Mouse (Mus musculus): ENCODE measurements around the gene Robo3. TPM values are rescaled to one million over a fixed set of nuclear protein-coding genes. Genes with fewer than 3 reads are reported as not detected.

Robo3 gene
- polyA plus RNA-seq, 1 experiment from 2014 or later, result not detected

- H3K9me3 ChIP-seq, result no peaks in the 10 kb centered on the region
- 0% methylated on average over 3 of the region's 3 CpGs for WGBS
- H3K27me3 ChIP-seq, result peaks cover 94% of the 10 kb centered on the region
- ATAC-seq (ENCODE audit: insufficient number of reproducible peaks, insufficient read depth, low FRiP score, low TSS enrichment, low read depth), result no peak
- H3K4me3 ChIP-seq (replicated peaks), result no peak overlapping the region
- no peak overlapping the region for H3K27ac ChIP-seq
- H3K4me1 ChIP-seq (replicated peaks), result peaks cover 31% of the 10 kb centered on the region
- H3K9ac ChIP-seq (replicated peaks), result no peak overlapping the region
- H3K4me2 ChIP-seq, result no peak overlapping the region
- no peaks in the 10 kb centered on the region for H3K36me3 ChIP-seq
Measured at GRCm38 (mm10) chr9:37454991-37455390, 21.9 kb upstream of the Robo3 start.

DNA sequence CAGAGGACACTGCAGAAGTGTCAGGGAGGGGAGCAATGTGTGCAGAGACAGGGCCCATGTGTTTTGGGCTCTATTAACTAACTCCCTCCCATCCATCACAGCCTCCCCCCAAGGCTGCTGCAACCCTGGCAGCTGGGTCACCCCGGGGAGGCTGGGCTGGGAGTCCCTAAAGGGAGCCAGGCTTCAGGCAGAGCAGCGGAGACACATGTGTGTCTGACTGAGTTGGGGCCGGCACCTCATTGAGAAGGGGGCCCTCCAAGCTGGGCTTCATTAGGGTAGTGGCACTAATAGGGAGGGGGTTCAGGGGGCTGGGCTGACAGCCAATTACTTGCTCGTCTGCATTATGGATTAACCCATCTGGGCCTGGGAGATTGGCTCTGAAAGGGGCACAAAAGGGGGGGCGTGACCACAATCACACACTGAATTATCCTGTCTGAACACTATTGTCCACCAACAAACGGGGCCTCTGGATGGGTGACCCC is 21.0 kb upstream of the Robo3 start:
- no peak for ATAC-seq (ENCODE audit: insufficient number of reproducible peaks, insufficient read depth, low FRiP score, low TSS enrichment, low read depth)

DNA sequence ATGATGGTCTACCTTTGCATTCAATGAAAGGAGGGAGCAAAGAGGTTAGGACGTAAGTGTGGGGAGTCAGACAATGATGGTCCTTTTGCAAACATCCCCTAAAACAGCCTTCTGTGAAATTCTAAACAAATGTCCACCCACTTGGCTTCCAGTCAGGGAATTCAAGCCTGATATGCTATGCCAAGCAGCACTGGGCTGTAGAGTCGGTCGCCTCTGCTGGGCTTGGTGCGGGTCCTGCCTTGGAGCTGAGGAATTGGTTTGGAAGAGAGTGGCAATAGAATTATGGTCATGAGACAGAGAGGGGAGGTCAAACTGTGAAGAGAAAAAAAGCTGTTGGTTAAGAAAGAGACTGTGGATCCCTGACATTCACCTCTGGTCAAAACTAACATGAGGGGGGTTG is 20.3 kb upstream of the Robo3 start:
- ATAC-seq (ENCODE audit: insufficient number of reproducible peaks, insufficient read depth, low FRiP score, low TSS enrichment, low read depth), result no peak
- H3K27me3 ChIP-seq, result peaks cover 81% of the 10 kb centered on the region
- no peaks in the 10 kb centered on the region for H3K9me3 ChIP-seq
- WGBS, result 33% methylated on average over 4 of the region's 4 CpGs
- no peaks in the 10 kb centered on the region for H3K36me3 ChIP-seq
- H3K27ac ChIP-seq, result no peak overlapping the region
- H3K4me1 ChIP-seq (replicated peaks), result peaks cover 27% of the 10 kb centered on the region
- no peak overlapping the region for H3K4me3 ChIP-seq (replicated peaks)
- no peak overlapping the region for H3K4me2 ChIP-seq
- no peak overlapping the region for H3K9ac ChIP-seq (replicated peaks)

More for the DNA sequence above, 21.0 kb upstream of the Robo3 start:
- Histone ChIP-seq H3K27ac (no peak overlapping the region), H3K4me3 (replicated peaks) (no peak overlapping the region), H3K9me3 (no peaks in the 10 kb centered on the region), H3K27me3 (peaks cover 86% of the 10 kb centered on the region), H3K9ac (replicated peaks) (no peak overlapping the region), H3K36me3 (no peaks in the 10 kb centered on the region), H3K4me1 (replicated peaks) (peaks cover 27% of the 10 kb centered on the region), H3K4me2 (no peak overlapping the region)
- WGBS, result 7% methylated on average over 6 of the region's 6 CpGs

DNA sequence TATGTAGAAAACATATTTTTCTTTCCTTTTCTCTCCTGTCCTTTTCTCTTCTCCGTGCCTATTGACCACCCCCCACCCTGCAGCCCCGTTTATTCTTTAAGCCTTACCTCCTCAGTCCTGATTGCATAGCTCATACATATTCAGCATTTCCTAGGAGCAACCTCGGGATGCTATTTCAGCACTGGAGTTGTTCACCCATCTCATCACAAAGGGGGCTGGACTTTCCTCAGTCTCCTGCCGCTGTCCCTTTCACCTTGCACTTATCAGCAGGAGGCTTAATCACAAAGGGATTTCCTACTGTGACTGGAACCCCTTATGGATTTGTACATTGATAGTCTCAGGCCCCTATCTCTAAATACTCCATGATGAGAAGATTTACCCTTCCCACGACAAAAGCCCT is 19.4 kb upstream of the Robo3 start:
- H3K4me1 ChIP-seq (replicated peaks), result peaks cover 27% of the 10 kb centered on the region
- H3K4me3 ChIP-seq (replicated peaks), result no peak overlapping the region
- H3K4me2 ChIP-seq, result no peak overlapping the region
- no peak overlapping the region for H3K27ac ChIP-seq
- peaks cover 76% of the 10 kb centered on the region for H3K27me3 ChIP-seq
- no peak overlapping the region for H3K9ac ChIP-seq (replicated peaks)
- ATAC-seq (ENCODE audit: insufficient number of reproducible peaks, insufficient read depth, low FRiP score, low TSS enrichment, low read depth), result no peak
- H3K36me3 ChIP-seq, result no peaks in the 10 kb centered on the region
- H3K9me3 ChIP-seq, result no peaks in the 10 kb centered on the region
- WGBS, result 3% methylated on average over 5 of the region's 5 CpGs

DNA sequence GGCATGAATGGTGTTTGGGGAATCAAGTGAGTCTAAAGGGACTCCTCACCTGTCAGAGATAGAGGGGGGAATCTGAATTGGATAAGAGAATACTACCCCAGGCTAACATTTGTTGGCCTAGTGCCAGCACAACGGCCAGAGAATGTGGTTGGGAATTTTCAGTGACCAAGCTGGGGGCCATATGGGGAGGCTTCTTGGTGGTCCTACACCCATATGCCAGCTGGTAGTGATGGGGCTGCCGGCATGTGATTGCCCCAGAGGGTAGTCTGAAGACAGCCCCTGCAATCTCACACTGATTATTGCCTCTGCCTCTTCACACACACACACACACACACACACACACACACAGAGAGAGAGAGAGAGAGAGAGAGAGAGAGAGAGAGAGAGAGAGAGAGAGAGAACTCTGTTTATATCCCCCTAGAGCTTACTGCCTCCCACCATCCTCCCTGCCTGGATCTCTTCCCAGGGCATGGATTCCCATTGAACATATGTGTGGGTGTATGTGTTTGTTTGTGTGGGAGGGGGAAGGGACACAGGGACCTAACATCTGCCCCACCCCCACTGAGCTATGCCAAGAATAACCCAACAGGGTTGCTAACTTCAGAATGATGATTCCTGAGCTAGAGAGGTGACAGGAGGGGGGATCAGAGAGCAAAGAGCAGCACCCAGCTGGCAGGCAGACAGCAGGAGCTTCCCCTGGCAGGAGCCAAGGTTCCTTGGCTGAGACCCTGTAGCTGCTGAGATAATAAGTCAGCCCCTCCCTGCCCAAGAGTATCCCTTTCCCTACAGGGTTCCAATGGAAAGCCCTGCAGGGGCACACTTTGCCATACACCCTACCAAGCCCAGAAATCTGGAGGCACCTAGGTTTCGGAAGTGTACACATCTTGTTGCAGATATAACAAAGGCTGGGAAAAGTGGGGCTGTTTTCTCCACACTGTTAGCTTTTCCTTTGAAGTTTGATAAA is 5.0 kb upstream of the Robo3 start:
- H3K4me1 ChIP-seq (replicated peaks), result peaks cover 6% of the 10 kb centered on the region; the same call in 1 of the 2 replicates
- peaks cover 59% of the 10 kb centered on the region for H3K27me3 ChIP-seq
- no peak overlapping the region for H3K4me3 ChIP-seq (replicated peaks)
- no peak overlapping the region for H3K9ac ChIP-seq (replicated peaks)
- H3K4me2 ChIP-seq, result no peak overlapping the region
- no peak for ATAC-seq (ENCODE audit: insufficient number of reproducible peaks, insufficient read depth, low FRiP score, low TSS enrichment, low read depth)
- no peaks in the 10 kb centered on the region for H3K36me3 ChIP-seq
- no peak overlapping the region for H3K27ac ChIP-seq
- WGBS, result 35% methylated on average over 3 of the region's 3 CpGs
- H3K9me3 ChIP-seq, result no peaks in the 10 kb centered on the region

GRCm38 (mm10) chr9:37435616-37436015 is 2.6 kb upstream of the Robo3 start:
- Histone ChIP-seq H3K9ac (replicated peaks) (no peak overlapping the region), H3K4me2 (no peak overlapping the region), H3K4me3 (replicated peaks) (no peak overlapping the region), H3K4me1 (replicated peaks) (peaks cover 17% of the 10 kb centered on the region), H3K27ac (no peak overlapping the region), H3K9me3 (no peaks in the 10 kb centered on the region), H3K27me3 (peaks cover 83% of the 10 kb centered on the region), H3K36me3 (no peaks in the 10 kb centered on the region)
- ATAC-seq (ENCODE audit: insufficient number of reproducible peaks, insufficient read depth, low FRiP score, low TSS enrichment, low read depth), result no peak
- 7% methylated on average over 4 of the region's 4 CpGs for WGBS

DNA sequence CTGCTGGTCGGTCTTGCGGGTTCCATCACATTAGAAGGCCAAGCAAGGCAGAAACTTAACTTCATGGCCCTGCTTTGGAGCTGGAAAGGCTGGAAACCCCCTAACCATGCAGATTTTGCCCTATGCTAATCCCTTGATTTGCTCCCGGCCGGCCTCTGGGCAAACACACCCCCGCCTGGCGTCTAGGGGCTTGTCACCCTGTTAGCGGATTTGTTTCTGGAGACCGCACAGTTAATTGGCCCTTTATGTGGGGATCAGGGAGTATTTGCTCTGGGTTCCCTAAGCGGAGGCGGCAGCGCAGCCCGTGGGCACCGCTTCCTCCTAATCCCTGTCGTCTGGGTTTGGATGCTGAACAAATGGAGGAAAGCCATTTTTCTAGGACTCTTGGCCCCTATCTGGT is 1.9 kb upstream of the Robo3 start:
- ATAC-seq (ENCODE audit: insufficient number of reproducible peaks, insufficient read depth, low FRiP score, low TSS enrichment, low read depth), result no peak
- H3K27ac ChIP-seq, result no peak overlapping the region

DNA sequence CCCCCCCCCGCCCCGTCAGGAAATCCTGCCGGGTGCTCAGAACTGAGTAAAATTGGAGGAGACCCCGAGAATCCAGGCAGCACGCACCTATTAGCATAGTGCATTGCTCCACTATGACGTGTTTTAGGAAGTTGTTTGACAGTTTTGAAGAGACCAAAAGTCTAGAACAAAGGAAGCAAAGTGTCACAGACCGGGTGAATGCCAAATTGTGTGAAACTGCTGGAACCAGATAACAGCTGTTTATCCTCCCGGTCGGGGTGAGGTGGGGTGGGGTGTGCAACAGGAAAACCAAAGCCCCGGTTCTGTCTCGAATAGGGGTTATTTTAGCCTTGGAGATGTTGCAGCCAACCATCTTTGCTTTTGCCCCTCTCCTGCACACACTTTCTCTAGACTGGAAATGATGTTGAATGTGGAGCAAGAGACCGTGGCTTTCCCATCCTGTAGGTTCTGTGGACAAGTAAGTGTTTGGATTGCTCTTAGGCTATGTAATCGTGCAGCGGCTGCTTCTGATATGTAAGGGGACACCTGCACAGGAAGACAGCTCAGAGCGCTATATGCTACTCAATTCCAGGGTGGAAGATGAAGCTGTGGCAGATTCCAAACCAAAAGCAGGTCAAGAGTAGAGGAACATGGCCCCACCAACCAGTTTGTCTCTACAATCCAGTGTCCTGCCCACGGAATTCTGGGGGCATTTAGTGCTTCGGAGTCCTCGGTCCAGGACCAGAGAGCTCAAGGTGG is 946 bp upstream of the Robo3 start:
- Histone ChIP-seq H3K4me2 (peak overlapping the region; percentile 54; the same call in 1 of the 2 replicates), H3K27ac (no peak overlapping the region), H3K9me3 (no peaks in the 10 kb centered on the region), H3K4me3 (replicated peaks) (no peak overlapping the region), H3K36me3 (no peaks in the 10 kb centered on the region), H3K4me1 (replicated peaks) (peaks cover 17% of the 10 kb centered on the region), H3K27me3 (peaks cover 92% of the 10 kb centered on the region), H3K9ac (replicated peaks) (no peak overlapping the region)
- no peak for ATAC-seq (ENCODE audit: insufficient number of reproducible peaks, insufficient read depth, low FRiP score, low TSS enrichment, low read depth)
- 2% methylated on average over 18 of the region's 18 CpGs for WGBS

More for the DNA sequence above, 1.9 kb upstream of the Robo3 start:
- Histone ChIP-seq H3K4me3 (replicated peaks) (no peak overlapping the region), H3K9ac (replicated peaks) (no peak overlapping the region), H3K9me3 (no peaks in the 10 kb centered on the region), H3K4me2 (no peak overlapping the region), H3K27me3 (peaks cover 89% of the 10 kb centered on the region), H3K4me1 (replicated peaks) (peaks cover 17% of the 10 kb centered on the region), H3K36me3 (no peaks in the 10 kb centered on the region)
- WGBS, result 2% methylated on average over 14 of the region's 14 CpGs

DNA sequence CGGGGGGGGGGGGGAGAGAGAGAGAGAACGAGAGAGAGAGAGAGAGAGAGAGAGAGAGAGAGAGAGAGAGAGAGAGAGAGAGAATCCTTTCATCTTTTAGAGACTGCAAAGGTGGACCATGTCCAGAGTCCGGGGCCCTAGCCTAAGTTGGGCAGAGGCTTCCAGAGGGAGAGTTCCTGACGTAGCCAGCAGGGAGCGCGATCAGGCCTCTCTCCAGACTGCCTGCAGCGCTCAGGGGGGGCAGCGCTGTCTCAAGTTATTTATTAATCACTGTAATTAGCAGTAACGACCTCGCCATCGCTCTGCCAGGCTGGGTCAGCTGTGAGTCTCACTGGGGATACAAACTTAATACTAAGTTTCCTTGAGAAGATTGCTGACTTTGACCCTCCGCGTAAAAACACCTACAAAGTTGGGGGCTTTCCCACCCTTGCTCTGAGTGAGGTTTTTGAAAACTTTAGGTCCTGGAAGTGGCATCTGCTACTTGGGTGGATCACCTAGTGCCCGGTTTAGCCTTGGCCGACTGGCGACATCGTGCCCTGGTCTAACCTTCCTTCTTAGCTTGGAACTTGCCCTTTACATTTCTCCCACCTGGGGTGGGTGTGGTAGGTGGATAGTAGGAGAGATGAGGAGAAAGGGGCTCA is 900 bp downstream of the Robo3 start:
- Histone ChIP-seq H3K27me3 (peaks cover 97% of the 10 kb centered on the region), H3K36me3 (no peaks in the 10 kb centered on the region), H3K4me2 (peak overlapping the region; percentile 54), H3K9ac (replicated peaks) (no peak overlapping the region), H3K4me3 (replicated peaks) (peak overlapping the region; percentile 33; the same call in 1 of the 2 replicates), H3K9me3 (no peaks in the 10 kb centered on the region), H3K27ac (no peak overlapping the region), H3K4me1 (replicated peaks) (peaks cover 17% of the 10 kb centered on the region)
- 2% methylated on average over 16 of the region's 17 CpGs for WGBS
- ATAC-seq (ENCODE audit: insufficient number of reproducible peaks, insufficient read depth, low FRiP score, low TSS enrichment, low read depth), result no peak

GRCm38 (mm10) chr9:37430582-37430981 is 2.5 kb downstream of the Robo3 start:
- peak; percentile 64; the same call in 1 of the 2 replicates for ATAC-seq (ENCODE audit: insufficient number of reproducible peaks, insufficient read depth, low FRiP score, low TSS enrichment, low read depth)
- WGBS, result 1% methylated on average over 12 of the region's 12 CpGs

GRCm38 (mm10) chr9:37429326-37429725 is 3.7 kb downstream of the Robo3 start:
- Histone ChIP-seq H3K9ac (replicated peaks) (no peak overlapping the region), H3K4me3 (replicated peaks) (no peak overlapping the region), H3K27me3 (peaks cover 89% of the 10 kb centered on the region), H3K9me3 (no peaks in the 10 kb centered on the region), H3K4me1 (replicated peaks) (peaks cover 17% of the 10 kb centered on the region), H3K27ac (no peak overlapping the region), H3K36me3 (no peaks in the 10 kb centered on the region), H3K4me2 (no peak overlapping the region)
- ATAC-seq (ENCODE audit: insufficient number of reproducible peaks, insufficient read depth, low FRiP score, low TSS enrichment, low read depth), result no peak
- 14% methylated on average over 26 of the region's 26 CpGs for WGBS

More at GRCm38 (mm10) chr9:37430582-37430981, 2.5 kb downstream of the Robo3 start:
- Histone ChIP-seq H3K36me3 (no peaks in the 10 kb centered on the region), H3K9ac (replicated peaks) (no peak overlapping the region), H3K27me3 (peaks cover 94% of the 10 kb centered on the region), H3K4me1 (replicated peaks) (peaks cover 17% of the 10 kb centered on the region), H3K4me3 (replicated peaks) (no peak overlapping the region), H3K9me3 (no peaks in the 10 kb centered on the region), H3K4me2 (peak overlapping the region; percentile 23; the same call in 1 of the 2 replicates), H3K27ac (no peak overlapping the region)
